Mouse (Mus musculus) B cell, adult 2 months (primary cell): Measurements from ENCODE around the gene Kcnj2.
A peak's percentile ranks its signal among the peaks of the same experiment; 100 is the strongest.

ENCODE experiments used
- DNase-seq, 2 experiments: peaks; one replicate each; pipeline ENCODE4 v3.0.0; 2022

Kcnj2 gene

GRCm38 (mm10) chr11:111065635-111066298 lies at the start of gene Kcnj2:
TSS of gene Kcnj2 (plus strand) at chr11:111066164.
- DNase-seq: peak; percentile 70 to 73

DNA sequence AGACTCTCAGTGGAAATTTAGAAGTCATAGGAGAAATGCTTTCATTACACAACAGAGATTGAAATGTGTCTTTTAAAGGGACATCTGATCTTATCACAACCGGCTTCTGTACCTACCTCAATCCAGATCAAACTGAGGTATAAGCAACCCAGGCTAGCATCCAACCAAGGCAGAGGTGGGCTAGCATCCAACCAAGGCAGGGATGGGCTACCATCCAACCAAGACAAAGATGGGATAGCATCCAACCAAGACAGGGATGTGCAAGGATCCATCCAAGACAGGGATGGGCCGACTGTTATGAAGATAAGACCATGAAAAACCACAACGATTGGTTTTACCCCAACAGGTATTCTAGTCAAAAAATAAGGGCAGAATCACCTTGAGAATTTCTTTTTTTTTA lies 49.8 kb upstream of the Kcnj2 start:
- no peak for DNase-seq

- DNase-seq: no peak
Observed at GRCm38 (mm10) chr11:111020211-111020610, 45.8 kb upstream of the Kcnj2 start.

GRCm38 (mm10) chr11:111022681-111023281 lies 43.2 kb upstream of the Kcnj2 start:
- DNase-seq: no peak

- peak; percentile 59 to 62 for DNase-seq
Observed at GRCm38 (mm10) chr11:111042175-111042574, 23.8 kb upstream of the Kcnj2 start.

DNA sequence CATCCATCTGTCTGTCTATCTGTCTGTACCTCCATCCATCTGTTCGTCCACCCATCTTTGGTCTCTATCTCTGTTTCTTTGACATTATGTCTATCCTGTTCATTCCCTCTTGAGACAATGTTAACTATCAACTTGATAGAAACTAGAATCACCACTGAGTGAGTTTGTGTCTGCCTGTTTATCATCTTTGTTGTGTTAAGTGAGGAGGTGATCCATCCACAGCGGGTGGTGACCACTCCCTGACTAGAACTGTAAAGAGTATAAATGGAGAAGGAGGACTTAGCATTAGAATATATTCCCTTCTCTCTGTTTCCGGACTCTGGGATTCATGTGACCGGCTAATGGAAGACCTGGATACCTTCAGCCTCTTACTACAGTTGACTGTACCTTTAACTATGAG lies 22.7 kb upstream of the Kcnj2 start:
- DNase-seq: no peak

GRCm38 (mm10) chr11:111054252-111054651 lies 11.7 kb upstream of the Kcnj2 start:
- DNase-seq: no peak

DNA sequence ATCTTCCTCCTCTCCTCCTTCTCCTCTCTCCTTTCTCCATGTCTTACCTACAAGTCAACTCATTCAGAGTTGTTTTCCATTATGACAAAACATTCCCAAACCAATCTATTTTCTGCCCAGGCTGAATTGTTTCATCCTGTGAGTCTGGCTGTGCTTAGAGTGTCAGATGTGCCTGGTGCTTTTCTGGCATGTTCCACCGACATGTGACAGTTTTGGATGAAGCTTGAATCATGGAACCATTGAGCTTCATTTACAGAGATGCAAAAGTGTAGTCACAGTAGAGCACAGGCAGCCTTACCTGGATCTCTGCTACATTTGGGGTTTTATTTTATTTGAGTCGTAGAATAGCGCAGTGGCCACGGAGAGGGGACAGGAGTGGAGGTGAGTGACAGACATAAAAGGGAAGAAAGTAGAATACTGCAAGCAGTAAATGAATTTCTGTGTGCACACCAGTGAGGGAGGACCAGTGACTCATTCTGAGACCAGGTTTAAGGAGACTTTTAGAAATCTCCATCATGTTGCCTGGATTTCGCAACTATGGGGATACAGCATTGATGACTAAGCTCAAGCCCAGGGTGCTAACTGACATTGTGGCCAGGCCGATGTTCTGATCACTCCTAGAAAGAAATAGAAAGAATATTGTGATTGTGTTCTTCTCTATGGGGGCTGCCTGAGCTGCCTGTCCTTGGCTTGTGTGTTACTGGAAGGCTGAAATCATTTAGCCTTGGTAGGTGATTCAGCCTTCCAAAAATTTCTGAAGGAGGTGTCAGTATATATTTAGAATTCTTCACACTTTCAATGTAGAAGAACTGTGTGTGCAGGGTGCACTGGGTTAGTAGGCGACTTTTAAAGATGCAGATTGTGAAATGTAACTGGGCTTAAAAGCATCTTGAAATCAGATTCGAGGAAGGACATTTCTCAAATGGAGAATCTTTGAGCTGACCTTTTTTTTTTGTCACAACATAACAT lies 10.8 kb upstream of the Kcnj2 start:
- DNase-seq: no peak

GRCm38 (mm10) chr11:111056030-111056429 lies 9.9 kb upstream of the Kcnj2 start:
- no peak for DNase-seq

DNA sequence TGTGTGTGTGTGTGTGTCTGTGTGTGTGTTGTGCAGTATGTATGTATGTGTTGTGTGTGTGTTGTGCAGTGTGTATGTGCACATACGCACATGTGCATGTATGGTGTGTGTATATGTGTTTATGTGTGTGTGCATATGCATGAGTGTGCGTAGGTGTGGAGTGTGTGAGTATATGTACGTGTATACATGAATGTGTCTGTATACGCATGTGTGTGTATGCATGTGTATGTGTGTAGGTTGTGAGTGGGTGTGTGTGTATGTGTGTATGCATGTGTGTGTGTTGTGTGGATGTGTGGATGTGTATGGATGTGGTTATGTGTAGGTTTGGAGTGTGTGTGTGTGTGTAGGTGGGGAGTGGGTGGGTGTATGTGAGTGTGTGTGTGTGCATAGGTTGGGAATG lies 8.5 kb upstream of the Kcnj2 start:
- DNase-seq: no peak

DNA sequence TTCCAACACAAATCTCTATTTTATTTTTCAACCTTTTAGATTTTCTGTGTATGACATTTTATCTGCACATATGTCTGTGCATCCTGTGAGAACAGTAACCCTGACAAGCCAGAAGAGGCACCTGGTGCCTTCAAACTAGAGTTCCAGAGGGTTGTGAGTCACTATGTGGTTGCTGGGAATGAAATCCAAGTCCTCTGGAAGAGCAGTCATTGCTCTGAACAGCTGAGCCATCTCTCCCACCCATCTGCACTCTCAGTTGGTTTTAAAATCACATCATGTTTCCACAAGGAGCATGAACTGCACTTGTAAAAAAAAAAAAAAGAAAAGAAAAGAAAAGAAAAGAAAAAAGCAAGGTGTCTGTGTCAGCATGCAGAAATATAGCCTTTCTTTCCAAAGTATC lies 6.5 kb upstream of the Kcnj2 start:
- DNase-seq: no peak

- no peak for DNase-seq
Observed at GRCm38 (mm10) chr11:111060216-111060615, 5.7 kb upstream of the Kcnj2 start.

DNA sequence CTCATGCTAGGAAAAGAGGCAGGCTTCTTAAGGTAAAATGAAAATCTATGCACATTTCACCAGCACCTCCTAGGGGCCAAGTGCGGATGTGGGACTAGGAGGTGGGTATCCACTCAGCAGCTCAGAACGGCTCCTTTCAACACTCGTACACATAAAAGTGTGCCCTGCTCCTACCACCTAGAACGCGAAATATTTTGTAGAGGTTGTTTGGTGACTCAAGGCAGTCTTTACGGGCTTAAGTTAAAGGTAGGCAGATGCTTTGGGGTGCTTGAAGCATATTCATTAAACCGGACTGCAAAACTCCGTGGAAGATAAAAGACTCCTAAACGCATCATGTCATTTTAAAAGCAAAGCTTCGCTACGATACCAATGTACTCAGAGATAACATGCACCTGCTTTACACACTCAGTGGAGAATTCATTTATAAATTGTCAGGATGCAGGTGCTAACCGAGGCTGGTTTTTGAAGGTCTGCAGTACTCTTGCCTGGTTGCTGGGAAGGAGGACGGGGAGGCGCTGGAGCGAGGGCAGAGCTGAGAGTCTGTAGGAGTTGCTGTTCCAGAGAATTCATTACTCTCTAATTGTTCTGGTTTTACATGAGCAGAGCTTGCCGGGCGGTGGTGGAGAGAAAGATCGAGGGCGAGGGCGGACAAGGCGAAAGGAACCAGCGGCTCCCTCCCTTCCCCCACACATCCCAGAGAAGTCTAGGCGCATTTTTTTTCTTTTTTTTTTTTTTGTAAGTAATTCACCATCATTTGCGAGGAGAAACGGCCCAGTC lies 1.0 kb upstream of the Kcnj2 start:
- peak; percentile 42 to 43 for DNase-seq

- DNase-seq: no peak
Observed at GRCm38 (mm10) chr11:111066299-111066691, 331 bp downstream of the Kcnj2 start.

DNA sequence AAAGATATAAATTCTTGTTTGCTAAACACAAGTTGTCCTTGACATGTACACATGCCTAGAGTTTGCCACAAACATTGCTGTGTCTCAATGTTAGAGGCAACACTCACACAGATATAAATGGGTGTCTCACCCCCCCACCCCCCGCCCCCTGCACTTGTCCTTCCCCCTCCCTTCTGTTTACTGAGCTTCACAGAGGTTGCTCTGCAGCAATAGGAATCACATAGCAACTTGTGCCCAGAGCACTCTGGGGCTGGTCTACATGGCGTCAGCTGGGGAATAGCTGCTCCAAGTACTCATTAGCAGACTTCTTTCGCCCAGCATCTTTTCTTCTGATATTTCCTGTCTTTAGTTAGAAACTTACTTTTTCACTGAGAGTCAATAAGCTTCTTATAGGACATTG lies 1.8 kb downstream of the Kcnj2 start:
- no peak for DNase-seq

DNA sequence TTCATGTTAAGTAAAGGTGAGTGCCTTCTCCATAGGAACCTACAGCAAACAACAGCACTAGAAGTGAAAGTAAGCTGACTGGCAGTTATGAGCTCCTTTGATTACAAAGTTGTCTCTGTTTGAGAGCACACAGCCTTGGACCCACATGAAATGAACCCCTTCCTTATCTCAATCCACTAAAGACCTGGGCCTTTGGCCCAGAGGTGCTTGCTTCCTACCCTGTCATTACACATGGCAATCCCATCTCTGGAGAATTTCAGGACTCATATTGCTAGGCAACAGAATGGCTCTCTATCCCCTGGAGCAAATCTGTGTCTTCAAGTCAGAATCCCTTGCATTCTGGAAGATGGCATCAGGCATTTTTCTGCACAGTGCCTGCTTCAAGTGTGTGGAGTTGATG lies 4.5 kb downstream of the Kcnj2 start:
- no peak for DNase-seq

DNA sequence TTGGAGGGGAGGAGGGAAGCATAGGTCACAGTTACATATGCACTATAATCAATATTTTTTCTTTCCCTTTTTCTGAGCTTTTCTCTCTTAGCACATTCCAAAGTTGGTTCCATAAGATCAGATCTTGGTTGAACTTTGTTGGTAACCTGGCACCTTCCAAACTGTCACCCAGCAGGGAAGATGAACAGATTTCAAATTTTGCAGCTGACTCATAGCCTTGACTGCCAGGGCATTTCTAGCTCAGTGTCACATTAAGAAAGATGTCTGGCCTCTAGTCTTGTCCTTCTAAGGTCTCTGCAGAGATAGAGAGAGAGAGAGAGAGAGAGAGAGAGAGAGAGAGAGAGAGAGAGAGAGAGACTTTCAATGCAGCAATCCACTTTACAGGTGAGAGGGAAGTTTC lies 8.2 kb downstream of the Kcnj2 start:
- DNase-seq: no peak

DNA sequence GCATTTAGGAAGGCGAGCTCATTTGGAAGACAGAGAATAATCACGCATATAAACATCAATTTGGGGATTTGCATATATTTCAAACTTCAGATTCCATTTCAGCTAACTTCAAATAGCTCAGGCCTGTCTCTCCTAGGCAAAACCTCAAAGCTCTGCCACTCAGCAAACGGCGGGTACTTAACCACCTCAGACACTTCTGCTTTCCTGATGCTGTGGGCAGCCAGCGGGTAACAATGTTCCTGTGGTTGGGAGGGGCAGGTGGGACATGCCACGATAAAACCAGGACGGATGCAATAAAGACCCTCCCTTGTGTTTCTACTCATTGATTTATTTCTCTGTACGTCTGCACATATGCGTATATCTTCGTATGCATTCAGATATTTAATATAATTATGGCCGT lies 12.1 kb downstream of the Kcnj2 start:
- DNase-seq: no peak

DNA sequence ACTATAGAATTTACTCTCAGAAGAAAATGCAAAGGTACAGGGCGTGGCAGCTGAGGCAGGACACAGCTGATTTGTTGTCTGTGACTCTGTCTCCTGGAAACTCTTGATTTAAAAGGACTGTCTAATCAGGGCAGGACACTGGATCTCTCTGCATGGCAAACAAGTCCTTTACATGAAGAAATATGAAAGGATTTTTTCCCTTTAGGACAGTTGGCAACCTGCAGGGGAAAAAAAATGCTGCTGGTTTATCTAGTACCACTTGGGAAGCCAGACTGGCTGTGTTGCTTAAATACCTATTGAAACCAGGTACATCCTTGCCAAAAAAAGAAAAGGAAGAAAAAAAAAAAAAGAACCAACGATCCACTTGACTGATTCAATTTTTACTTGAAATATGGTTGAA lies 17.0 kb downstream of the Kcnj2 start:
- DNase-seq: no peak

- no peak for DNase-seq
Observed at GRCm38 (mm10) chr11:111086933-111087332, 21.0 kb downstream of the Kcnj2 start.

- DNase-seq: no peak
Observed at GRCm38 (mm10) chr11:111088226-111088625, 22.3 kb downstream of the Kcnj2 start.

- no peak for DNase-seq
Observed at GRCm38 (mm10) chr11:111088812-111089211, 22.8 kb downstream of the Kcnj2 start.

GRCm38 (mm10) chr11:111091117-111091516 lies 25.2 kb downstream of the Kcnj2 start:
- DNase-seq: no peak
